Mouse (Mus musculus) left cerebral cortex, postnatal 14 days (tissue): ENCODE measurements at regions not wholly inside any gene's neighbourhood (a gene's known extent, or its start where the extent isn't known, plus 50 kb on each side); places are given as distances from the start of the nearest gene placed in this dataset.
A peak's percentile ranks its signal among the peaks of the same experiment; 100 is the strongest.

ENCODE experiments used
- DNase-seq, 2 experiments: peaks; one replicate each; pipeline ENCODE4 v3.0.0; 2021 to 2022; ENCODE audit warnings: low spot score in 2 of 2, mixed read lengths in 1 of 2
- intact Hi-C: fragments of 180-260 bp; cut with DNase I; formaldehyde crosslinking; loops from one replicate; pipeline ENCODE4 v1.15.1; 2025

DNA sequence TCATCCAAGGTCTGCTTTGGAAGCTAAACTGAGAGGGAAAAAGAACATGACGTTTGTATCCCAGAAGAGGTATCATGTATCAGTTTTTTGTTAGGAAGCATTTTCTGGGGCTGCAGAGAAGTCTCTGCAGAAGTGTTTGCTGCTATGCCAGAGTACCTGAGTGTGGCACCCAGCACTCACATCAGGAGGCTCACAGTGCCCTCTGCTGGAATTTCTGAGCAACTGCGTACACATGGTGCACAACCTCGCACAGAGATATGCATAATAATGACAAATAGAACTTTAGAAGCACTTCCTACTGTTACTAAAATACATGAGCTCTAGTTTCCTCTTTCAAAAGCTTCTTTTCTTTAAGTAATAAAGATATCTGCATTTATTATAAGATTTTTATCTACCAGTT is 343.7 kb upstream of the Id4 start:
- no peak for DNase-seq
- intact Hi-C loops = no loop called here

DNA sequence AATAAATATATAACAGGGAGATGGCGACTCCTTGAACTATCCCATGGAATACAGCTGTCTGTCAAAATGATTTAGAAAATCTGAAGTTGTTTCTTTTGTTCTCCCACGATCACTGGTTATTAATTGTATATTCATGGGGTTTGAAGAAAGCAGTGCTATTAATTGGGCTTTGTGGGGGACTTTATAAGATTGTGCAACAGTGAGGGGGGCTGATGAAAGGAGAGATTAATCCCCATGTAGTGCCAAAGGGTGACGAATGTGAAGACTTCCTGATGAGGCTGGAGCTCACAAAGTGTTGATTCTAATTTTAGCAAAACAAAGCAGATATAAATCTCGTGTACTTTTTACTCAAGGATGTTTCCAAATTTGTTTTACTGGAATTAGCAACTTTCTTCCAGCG is 340.0 kb upstream of the Id4 start:
- intact Hi-C loops = no loop called here
- DNase-seq = no peak

DNA sequence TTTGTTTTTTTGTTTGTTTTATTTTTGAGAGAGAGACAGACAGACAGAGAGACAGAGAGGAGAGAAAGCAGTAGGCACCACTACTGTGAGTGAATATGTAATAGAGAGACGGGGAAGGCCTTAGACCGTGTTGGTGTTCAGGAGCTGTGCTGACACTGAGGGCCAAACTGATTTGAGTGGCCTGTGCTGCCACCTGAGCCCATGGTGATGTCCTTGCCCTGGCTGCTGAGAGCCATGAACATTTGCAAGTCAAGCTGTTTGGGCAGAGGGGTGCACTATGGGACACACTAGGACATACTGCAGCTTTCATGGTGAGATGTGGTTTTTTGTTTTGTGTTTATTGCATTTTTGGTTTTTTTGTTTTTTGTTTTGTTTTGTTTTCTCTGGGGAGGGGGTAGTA is 320.3 kb upstream of the Id4 start:
- intact Hi-C loops = no loop called here
- DNase-seq = no peak

DNA sequence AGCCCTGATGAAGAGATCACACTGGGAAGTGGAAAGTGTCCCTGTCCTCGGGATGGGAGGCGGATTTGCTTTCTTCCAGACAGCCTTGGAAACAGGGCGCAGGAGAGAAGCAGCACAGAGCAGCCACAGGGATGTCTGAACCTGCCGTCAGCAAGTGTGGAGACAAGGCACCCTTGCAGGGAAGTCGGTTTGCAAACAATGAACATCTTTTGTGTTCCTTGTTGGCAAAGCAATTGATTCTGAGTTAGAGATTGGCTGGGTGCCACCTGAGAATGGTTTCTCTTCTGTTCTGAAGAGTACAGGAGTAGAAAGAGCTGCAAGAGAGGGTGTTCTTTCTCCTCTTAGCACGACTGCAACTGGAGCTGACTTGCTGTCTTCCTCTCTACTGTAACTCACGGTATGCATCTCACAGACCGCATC is 318.6 kb upstream of the Id4 start:
- intact Hi-C loops = no loop called here
- DNase-seq = peak; percentile 28 to 36

DNA sequence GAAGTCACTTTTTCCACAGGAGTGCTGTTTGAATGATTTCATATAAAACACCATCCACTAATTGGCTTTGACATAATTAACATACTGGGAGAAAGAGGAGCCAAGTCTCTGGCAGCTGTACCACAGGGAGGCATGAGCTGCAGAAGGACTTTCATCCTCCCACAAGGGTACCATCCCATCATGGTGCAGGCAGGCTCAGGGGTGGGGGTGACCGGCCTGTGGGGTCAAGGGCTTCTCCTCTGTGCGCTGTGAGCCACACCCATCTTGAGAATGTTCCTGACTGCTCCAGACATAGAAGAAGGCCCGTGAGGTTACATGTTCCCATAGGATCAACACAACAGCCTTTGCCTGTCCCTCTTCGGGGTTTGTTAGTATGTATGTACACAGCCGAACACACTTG is 317.4 kb upstream of the Id4 start:
- intact Hi-C loops = no loop called here
- no peak for DNase-seq

DNA sequence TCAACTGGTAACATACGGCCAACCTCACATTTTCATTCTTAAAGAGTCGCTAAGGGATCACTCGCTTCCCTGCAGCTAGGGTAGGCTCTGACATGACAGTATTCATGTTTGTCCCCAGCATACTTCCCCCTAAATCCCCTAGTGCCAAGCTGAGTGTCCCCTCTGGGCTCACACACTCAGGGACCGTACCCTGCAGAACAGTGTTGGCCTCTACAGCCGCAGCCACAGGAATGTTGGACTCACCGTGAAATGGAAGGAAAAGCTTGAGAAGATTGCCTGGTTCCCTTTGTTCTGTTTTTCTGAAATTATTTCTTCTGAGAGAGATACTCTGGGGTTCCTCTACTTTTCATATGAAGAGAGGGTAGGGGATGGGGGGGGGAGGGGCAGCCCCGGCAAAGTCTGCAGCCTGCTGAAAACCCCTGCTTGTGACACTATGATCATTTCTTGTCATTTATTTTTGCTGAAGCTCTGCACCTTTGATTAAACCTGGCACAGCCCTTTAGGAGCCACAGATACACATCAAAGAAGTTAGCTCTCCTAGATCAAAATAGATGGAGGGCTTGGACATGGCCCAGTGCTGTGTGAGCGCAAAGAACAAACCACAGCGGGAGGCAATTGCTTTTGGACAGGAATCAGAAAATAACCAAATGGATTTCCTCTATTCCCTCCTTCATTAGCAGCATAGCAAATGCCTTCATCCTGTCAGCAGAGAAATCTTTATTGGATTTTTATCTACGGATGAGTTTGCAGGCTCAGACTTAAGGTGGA is 312.7 kb upstream of the Id4 start:
- DNase-seq = peak in 1 of 2 experiments; percentile 17
- intact Hi-C loops = no loop called here

DNA sequence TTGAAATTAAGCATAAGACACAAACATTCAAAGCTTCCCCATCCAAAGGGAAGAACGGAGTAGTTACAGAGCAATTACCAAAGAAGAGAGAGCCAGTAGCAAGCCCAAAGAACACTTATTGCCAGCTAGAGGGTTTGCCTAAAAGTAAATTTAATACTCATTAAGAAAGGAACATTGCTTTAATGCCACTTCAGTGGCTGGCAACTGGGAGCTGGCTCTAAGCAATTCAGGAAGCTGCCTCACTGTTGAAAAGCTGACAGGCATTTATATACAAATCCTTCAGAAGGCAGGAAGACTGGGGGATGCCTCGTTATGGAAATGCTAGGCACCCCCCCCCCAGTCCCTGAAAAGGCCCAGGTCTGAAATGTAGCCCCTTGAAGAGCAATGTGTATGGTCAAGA is 310.6 kb upstream of the Id4 start:
- intact Hi-C loops = no loop called here

DNA sequence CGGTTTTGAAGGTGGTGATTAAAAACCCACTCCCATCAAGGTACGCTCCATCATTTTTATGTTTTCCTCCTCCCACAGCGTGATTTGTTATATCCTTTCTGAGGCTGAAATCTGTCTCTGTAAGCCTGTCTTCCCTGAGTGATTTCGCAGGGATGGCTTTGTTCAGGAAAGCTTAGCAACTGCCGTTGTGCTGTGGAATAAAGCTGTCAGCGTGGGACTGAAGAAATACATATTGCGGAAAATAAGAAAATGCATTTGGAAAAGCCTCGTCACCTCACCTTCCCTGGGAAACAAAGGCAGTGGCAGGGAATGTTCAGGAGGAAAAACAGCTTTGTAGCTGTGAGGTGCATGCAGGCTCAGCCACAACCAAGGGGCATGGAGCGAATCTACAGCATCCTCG is 310.0 kb upstream of the Id4 start:
- DNase-seq = peak; percentile 8 to 14
- intact Hi-C loops = no loop called here

More for the DNA sequence above, 310.6 kb upstream of the Id4 start:
- DNase-seq = no peak

DNA sequence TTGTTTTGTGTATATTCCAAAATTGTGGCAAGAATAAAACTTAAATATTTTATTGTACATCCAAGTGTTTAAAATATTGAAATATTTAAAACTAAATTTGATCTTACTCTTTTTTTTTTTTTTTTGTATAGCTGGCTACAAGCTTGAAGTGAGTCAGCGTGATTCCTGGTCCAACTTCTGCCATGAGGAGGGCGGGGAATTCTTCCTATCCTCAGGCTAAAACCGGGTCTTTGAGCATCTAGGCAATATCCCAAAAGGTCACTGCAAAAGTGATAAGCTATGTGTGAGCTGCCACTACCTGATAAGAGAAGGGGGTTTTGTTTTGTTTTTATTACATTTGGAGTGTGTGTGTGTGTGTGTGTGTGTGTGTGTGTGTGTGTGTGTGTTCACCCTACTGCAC is 308.1 kb upstream of the Id4 start:
- intact Hi-C loops = no loop called here
- DNase-seq = no peak

DNA sequence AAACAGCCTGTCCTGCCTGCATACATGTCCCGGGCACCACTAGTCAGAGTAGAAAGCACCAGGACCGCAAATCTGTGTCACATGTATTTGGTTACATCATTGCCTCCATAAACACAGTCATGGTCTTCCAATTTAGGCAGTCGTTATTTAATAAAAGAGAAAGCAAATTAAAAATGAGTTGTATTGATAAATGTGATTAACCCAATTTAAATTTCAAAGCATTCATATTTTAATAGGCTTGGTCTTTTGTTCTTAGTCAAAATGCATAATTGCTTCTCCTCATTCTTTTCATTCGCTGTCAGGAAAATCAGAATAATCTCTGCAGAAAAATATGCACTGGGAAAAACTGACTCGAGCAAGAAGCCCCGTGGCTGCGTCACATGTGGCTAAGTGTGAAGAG is 307.3 kb upstream of the Id4 start:
- DNase-seq = no peak
- intact Hi-C loops = no loop called here

DNA sequence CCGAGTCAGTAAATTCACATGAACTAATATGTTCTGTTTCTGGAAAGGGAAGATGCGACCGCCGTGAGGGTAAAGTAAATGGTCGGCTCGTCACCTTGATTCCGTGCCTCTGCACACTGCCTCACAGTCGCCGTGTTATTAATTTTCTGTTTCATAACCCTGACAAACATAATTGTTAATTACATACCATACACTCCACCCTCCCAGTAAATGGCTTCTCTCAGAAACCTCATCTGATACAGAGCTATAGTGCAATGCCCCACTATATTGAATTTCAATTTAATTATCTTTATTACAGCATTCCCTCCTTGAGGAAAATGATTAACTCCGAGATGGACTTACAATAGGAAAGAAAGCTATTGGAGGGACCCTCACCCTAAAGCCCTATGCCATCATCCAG is 305.5 kb upstream of the Id4 start:
- no peak for DNase-seq
- intact Hi-C loops = no loop called here

DNA sequence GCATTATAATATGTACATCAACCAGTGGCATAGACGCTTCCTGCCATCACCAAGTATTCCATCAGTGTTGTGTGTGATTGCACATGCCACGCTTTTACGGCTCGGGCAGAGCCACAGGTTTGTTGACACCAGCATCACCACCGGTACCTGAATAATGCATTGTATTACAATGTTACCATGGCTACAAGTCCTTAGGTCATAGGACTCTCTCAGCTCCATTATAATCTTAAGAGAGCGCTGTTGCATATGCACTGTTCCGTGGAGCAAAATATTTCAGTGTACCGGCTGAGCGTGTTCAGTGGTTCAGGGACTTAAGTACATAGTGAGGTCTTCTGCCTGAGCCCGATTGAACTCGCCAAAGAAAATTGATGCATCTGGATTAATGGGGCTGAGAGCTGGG is 303.4 kb upstream of the Id4 start:
- intact Hi-C loops = no loop called here

DNA sequence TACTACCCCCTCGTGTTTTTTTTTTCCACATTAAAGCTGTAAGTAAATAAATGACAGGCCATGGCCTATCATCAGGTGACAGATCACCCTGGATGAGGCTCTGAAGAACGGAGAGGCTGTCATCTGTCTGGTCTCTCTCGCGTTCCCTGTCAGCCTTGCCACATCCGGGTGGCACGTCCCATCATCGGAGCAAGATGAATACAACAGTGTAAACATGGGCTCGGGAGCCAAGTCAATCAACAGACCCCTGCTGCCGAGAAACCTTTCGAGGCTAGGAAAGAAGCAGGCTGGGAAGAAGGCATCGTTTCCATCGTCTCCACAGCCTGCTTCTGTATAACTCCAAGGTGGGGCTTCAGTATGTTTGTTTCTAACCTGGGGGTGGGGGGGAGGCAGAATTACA is 286.8 kb upstream of the Id4 start:
- no peak for DNase-seq
- intact Hi-C loops = no loop called here

More for the DNA sequence above, 303.4 kb upstream of the Id4 start:
- no peak for DNase-seq

DNA sequence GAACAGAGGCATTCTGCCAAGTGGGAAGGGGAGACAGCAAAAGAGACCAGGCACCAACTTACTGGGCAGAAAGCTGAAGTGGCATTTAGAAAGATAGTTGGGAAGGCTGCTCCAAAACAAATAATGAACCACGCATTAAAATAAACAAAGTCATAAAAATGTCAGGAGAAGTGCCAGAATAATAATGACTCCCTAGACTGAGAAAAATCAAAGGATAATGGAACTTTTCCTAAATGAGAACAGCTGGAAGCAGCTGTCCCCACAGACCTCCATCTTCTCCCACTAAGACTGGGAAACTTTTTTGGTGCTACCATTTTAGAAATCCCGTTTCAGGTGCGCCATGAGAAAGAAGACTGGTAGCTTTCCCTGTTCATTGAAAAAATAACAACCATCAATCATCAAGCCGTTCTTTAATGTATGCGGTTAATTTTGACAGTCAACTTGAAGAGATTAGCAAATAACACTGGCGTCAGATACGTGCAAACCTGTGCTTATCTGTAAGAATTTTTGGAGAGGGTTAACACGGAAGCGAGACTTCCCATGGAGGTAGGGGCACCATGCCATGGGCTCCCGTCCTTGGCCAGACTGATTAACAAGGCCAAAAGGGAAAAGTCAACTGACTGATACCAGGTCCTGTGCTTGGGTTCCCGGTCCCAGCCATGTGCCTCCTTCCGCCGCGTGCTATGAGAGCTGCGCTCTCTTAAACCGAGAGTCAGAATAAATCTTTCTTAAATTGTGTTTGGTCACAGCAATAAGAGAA is 286.1 kb upstream of the Id4 start:
- no peak for DNase-seq

DNA sequence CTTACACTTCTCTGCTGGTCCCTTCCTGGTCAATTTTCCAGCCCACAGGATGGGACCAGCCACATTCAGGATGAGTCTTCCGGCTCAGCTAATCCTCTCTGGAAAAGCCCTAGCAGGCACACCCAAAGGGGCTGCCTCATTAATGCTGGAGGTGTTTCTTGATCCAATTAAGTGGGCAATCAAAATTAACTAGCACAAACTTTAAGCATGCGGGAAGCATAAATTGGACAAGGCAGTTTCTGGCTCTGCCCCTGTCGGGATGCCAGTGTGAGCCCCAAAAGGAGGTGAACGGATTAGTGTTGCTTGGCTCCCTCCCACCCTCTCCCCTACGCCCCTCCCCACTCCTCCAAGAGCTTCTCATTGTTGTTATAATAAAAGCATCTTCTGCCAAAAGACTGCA is 262.5 kb upstream of the Id4 start:
- intact Hi-C loops = no loop called here
- no peak for DNase-seq

More for the DNA sequence above, 286.1 kb upstream of the Id4 start:
- intact Hi-C loops = no loop called here

DNA sequence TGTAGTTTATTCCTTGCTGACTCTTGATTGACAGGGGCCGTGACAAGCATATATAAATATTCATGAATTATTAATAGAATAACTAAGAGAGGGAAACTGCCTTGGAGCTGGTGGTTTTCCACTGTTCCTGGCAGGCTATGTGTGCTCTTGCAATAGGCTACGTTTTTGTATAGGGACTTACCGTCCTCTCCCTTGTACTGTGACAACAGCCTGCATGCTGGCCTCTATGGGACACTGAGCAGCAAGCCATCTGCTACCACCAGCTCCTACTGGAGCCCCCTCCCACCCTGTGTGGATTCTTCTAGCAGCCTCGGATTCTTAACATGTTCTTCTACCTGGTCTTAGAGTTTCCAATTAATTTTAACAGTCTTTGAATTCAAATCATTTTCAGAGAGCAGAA is 261.6 kb upstream of the Id4 start:
- DNase-seq = no peak
- intact Hi-C loops = no loop called here

DNA sequence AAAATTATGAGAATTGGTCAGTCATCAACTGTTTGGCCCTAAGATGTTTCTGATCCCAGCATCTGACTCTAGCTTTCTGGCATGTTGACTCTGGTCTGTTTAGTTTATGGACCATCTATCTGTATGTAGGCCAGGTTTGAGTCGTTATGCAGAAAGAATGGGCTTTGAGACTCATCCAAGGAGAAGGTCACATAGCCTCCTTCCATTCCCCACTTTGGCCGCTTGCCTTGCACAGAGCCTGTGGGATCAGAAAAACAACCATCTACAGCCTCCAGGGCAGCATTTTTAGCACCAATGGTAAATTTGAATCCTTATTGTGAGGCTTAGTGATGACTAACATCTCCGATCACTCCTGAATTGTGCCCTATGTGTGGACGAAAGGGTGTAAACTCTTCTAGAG is 257.9 kb upstream of the Id4 start:
- no peak for DNase-seq
- intact Hi-C loops = no loop called here

DNA sequence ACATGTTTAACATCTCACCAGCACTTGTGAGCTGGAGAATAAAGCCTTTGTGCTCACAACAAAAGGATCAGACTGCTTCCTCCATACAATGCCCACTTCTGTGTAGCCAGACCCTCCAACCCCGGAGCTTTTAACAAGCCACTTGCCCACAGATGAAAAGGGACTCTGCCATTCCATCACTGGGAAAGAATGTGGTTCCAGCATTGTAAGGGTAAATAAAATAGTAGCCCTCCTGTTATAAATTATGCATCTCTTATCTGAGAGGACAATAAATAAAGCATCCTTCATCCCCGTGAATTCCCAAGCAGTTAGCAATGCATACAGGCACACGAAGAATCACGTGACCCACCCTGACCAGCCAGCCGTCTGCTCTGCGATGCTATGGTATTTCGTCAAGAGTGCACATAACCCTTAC is 247.7 kb upstream of the Id4 start:
- DNase-seq = no peak
- intact Hi-C loops = no loop called here

DNA sequence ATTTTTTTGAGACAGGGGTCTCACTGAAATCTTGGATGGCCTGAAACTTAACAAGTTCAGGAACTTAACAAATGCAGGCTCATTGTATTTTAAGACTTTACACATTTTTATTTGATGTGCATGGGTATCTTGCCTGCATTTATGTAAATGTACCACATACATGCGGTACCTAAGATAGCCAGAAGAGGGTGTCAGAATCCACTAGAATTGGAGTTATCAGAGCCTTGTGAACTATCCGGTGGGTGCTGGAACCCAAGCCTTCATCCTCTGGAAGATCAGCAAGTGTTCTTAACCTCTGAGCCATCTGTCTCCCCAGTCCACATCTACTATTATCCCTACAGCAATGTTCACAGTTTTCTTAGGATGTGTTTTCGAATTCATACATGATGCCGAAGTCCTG is 245.7 kb upstream of the Id4 start:
- intact Hi-C loops = no loop called here

DNA sequence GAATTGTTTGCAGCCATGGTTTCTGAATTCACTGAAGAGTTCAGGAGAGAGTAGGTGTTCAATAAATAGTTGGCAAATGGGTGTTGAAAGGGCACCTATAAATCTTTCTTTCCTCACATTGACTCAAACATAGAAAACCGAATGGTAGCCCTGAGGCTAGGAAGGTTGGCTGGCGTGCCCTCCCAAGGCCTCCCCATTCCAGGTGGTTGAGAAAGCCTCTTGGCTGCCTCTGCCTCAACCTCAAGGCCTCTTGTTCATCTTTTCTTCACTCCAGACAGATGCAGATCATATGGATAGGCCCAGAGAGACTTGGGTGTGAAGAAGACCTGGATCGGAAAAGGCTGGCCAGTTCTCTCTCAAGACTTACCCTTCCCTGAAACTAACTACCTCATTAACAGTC is 245.0 kb upstream of the Id4 start:
- intact Hi-C loops = no loop called here
- no peak for DNase-seq

More for the DNA sequence above, 245.7 kb upstream of the Id4 start:
- DNase-seq = no peak

DNA sequence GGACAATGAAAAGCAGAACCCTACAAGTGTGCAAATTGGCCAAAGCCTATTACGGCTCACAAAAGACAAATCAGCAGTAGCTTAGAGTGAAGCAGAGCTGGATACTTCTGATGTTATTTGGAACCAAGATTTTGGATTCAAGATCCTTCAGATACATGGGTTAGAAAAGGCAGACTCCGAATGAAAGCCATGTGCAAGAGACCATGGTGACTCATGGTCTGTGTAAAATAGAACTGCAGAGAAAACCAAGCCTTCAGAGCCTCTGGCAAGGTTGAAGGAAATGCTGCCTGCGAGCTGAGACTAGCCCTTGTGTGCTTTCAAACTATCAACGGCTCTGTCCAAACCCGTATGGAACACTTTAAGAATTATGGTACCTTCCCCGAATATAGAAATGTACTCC is 244.4 kb upstream of the Id4 start:
- intact Hi-C loops = no loop called here
- DNase-seq = no peak
